Mouse (Mus musculus): ENCODE data around the gene Traf3ip3. TPM values are rescaled to one million over a fixed set of nuclear protein-coding genes. Genes with fewer than 3 reads are reported as not detected.

Gene Traf3ip3
- total and polyA plus RNA-seq, 2 experiments: 0.65 to 0.88 TPM

GRCm38 (mm10) chr1:193138669-193139068 is 62.8 kb downstream of the Traf3ip3 start:
- Histone ChIP-seq H3K36me3 (ENCODE audit: control insufficient read depth, insufficient read depth, low read length) (no peaks in the 10 kb centered on the region), H3K27me3 (ENCODE audit: control insufficient read depth, insufficient read depth, low read length) (no peaks in the 10 kb centered on the region), H3K27ac (replicated peaks; ENCODE audit: insufficient read depth, low read depth, low read length) (no peak overlapping the region), H3K79me2 (ENCODE audit: control insufficient read depth, insufficient read depth, low read length) (no peaks in the 10 kb centered on the region), H3K4me3 (ENCODE audit: insufficient read depth, low read depth, low read length) (no peak overlapping the region), H3K9ac (ENCODE audit: low read depth, low read length) (no peak overlapping the region), H3K4me1 (ENCODE audit: control insufficient read depth, insufficient read depth, low read length) (no peaks in the 10 kb centered on the region)
- 45% methylated on average over 3 of the region's 3 CpGs for WGBS
- DNase-seq (ENCODE audit: extremely low read depth, low read depth, low spot score): no peak
- TF ChIP-seq POLR2A (IDR thresholded peaks at IDR 0.05; ENCODE audit: extremely low read depth, insufficient read depth, low read length) (no peak), CTCF (IDR thresholded peaks at IDR 0.05; ENCODE audit: low read depth, low read length) (no peak)

GRCm38 (mm10) chr1:193138087-193138486 is 63.4 kb downstream of the Traf3ip3 start:
- no peak for DNase-seq (ENCODE audit: extremely low read depth, low read depth, low spot score)
- Histone ChIP-seq H3K79me2 (ENCODE audit: control insufficient read depth, insufficient read depth, low read length) (no peaks in the 10 kb centered on the region), H3K27ac (replicated peaks; ENCODE audit: insufficient read depth, low read depth, low read length) (no peak overlapping the region), H3K4me3 (ENCODE audit: insufficient read depth, low read depth, low read length) (no peak overlapping the region), H3K4me1 (ENCODE audit: control insufficient read depth, insufficient read depth, low read length) (no peaks in the 10 kb centered on the region), H3K27me3 (ENCODE audit: control insufficient read depth, insufficient read depth, low read length) (no peaks in the 10 kb centered on the region), H3K36me3 (ENCODE audit: control insufficient read depth, insufficient read depth, low read length) (no peaks in the 10 kb centered on the region), H3K9ac (ENCODE audit: low read depth, low read length) (no peak overlapping the region)
- WGBS: 42% methylated on average over 7 of the region's 7 CpGs
- TF ChIP-seq CTCF (IDR thresholded peaks at IDR 0.05; ENCODE audit: low read depth, low read length) (no peak), POLR2A (IDR thresholded peaks at IDR 0.05; ENCODE audit: extremely low read depth, insufficient read depth, low read length) (no peak)

GRCm38 (mm10) chr1:193133726-193134125 is 67.8 kb downstream of the Traf3ip3 start:
- no peaks in the 10 kb centered on the region for H3K36me3 ChIP-seq (ENCODE audit: control insufficient read depth, insufficient read depth, low read length)
- no peak for DNase-seq (ENCODE audit: extremely low read depth, low read depth, low spot score)
- 94% methylated on average over 1 of the region's 1 CpGs for WGBS

GRCm38 (mm10) chr1:193132385-193132784 is 69.1 kb downstream of the Traf3ip3 start:
- TF ChIP-seq CTCF (IDR thresholded peaks at IDR 0.05; ENCODE audit: low read depth, low read length): no peak
- TF ChIP-seq POLR2A (IDR thresholded peaks at IDR 0.05; ENCODE audit: extremely low read depth, insufficient read depth, low read length): no peak
- Histone ChIP-seq H3K36me3 (ENCODE audit: control insufficient read depth, insufficient read depth, low read length) (no peaks in the 10 kb centered on the region), H3K4me1 (ENCODE audit: control insufficient read depth, insufficient read depth, low read length) (peaks cover 3% of the 10 kb centered on the region; the same call in 1 of the 2 replicates), H3K9ac (ENCODE audit: low read depth, low read length) (no peak overlapping the region), H3K79me2 (ENCODE audit: control insufficient read depth, insufficient read depth, low read length) (peaks cover 3% of the 10 kb centered on the region; the same call in 1 of the 2 replicates), H3K27me3 (ENCODE audit: control insufficient read depth, insufficient read depth, low read length) (no peaks in the 10 kb centered on the region), H3K4me3 (ENCODE audit: insufficient read depth, low read depth, low read length) (no peak overlapping the region), H3K27ac (replicated peaks; ENCODE audit: insufficient read depth, low read depth, low read length) (no peak overlapping the region)
- no peak for DNase-seq (ENCODE audit: extremely low read depth, low read depth, low spot score)

More at GRCm38 (mm10) chr1:193133726-193134125, 67.8 kb downstream of the Traf3ip3 start:
- H3K27me3 ChIP-seq (ENCODE audit: control insufficient read depth, insufficient read depth, low read length): no peaks in the 10 kb centered on the region
- no peak overlapping the region for H3K9ac ChIP-seq (ENCODE audit: low read depth, low read length)
- no peak for TF ChIP-seq POLR2A (IDR thresholded peaks at IDR 0.05; ENCODE audit: extremely low read depth, insufficient read depth, low read length)
- TF ChIP-seq CTCF (IDR thresholded peaks at IDR 0.05; ENCODE audit: low read depth, low read length): no peak
- H3K4me1 ChIP-seq (ENCODE audit: control insufficient read depth, insufficient read depth, low read length): peaks cover 3% of the 10 kb centered on the region; the same call in 1 of the 2 replicates
- peaks cover 3% of the 10 kb centered on the region; the same call in 1 of the 2 replicates for H3K79me2 ChIP-seq (ENCODE audit: control insufficient read depth, insufficient read depth, low read length)
- H3K4me3 ChIP-seq (ENCODE audit: insufficient read depth, low read depth, low read length): no peak overlapping the region
- H3K27ac ChIP-seq (replicated peaks; ENCODE audit: insufficient read depth, low read depth, low read length): no peak overlapping the region

- whole genome bisulfite sequencing: 71% methylated on average over 6 of the region's 6 CpGs
- H3K9ac ChIP-seq (ENCODE audit: low read depth, low read length): no peak overlapping the region
- no peaks in the 10 kb centered on the region for H3K27me3 ChIP-seq (ENCODE audit: control insufficient read depth, insufficient read depth, low read length)
- peaks cover 3% of the 10 kb centered on the region; the same call in 1 of the 2 replicates for H3K4me1 ChIP-seq (ENCODE audit: control insufficient read depth, insufficient read depth, low read length)
- DNase-seq (ENCODE audit: extremely low read depth, low read depth, low spot score): no peak
- H3K36me3 ChIP-seq (ENCODE audit: control insufficient read depth, insufficient read depth, low read length): 0 out of 2 replicates have a peak, but pooled peaks cover 1% of the 10 kb centered on the region
- TF ChIP-seq POLR2A (IDR thresholded peaks at IDR 0.05; ENCODE audit: extremely low read depth, insufficient read depth, low read length): no peak
- no peak for TF ChIP-seq CTCF (IDR thresholded peaks at IDR 0.05; ENCODE audit: low read depth, low read length)
- H3K79me2 ChIP-seq (ENCODE audit: control insufficient read depth, insufficient read depth, low read length): peaks cover 3% of the 10 kb centered on the region; the same call in 1 of the 2 replicates
- H3K4me3 ChIP-seq (ENCODE audit: insufficient read depth, low read depth, low read length): no peak overlapping the region
- no peak overlapping the region for H3K27ac ChIP-seq (replicated peaks; ENCODE audit: insufficient read depth, low read depth, low read length)
Measured at GRCm38 (mm10) chr1:193131311-193131948, 70.1 kb downstream of the Traf3ip3 start.

- H3K4me3 ChIP-seq (ENCODE audit: insufficient read depth, low read depth, low read length): no peak overlapping the region
- 59% methylated on average over 8 of the region's 8 CpGs for WGBS
- no peaks in the 10 kb centered on the region for H3K27me3 ChIP-seq (ENCODE audit: control insufficient read depth, insufficient read depth, low read length)
- H3K4me1 ChIP-seq (ENCODE audit: control insufficient read depth, insufficient read depth, low read length): peaks cover 3% of the 10 kb centered on the region; the same call in 1 of the 2 replicates
- H3K27ac ChIP-seq (replicated peaks; ENCODE audit: insufficient read depth, low read depth, low read length): no peak overlapping the region
- H3K9ac ChIP-seq (ENCODE audit: low read depth, low read length): no peak overlapping the region
- no peak for DNase-seq (ENCODE audit: extremely low read depth, low read depth, low spot score)
- H3K36me3 ChIP-seq (ENCODE audit: control insufficient read depth, insufficient read depth, low read length): 0 out of 2 replicates have a peak, but pooled peaks cover 2% of the 10 kb centered on the region
- TF ChIP-seq CTCF (IDR thresholded peaks at IDR 0.05; ENCODE audit: low read depth, low read length) (no peak), POLR2A (IDR thresholded peaks at IDR 0.05; ENCODE audit: extremely low read depth, insufficient read depth, low read length) (no peak)
- peaks cover 3% of the 10 kb centered on the region; the same call in 1 of the 2 replicates for H3K79me2 ChIP-seq (ENCODE audit: control insufficient read depth, insufficient read depth, low read length)
Measured at GRCm38 (mm10) chr1:193130839-193131238, 70.7 kb downstream of the Traf3ip3 start.

All from liver, adult 2 months (tissue).